Mouse (Mus musculus) left cerebral cortex, adult 11 months (tissue): ENCODE results near the gene Agap1.
A peak's percentile ranks its signal among the peaks of the same experiment; 100 is the strongest.

ENCODE experiments used
- DNase-seq: peaks from one replicate; pipeline ENCODE4 v3.0.0; 2022; ENCODE audit warnings: low spot score

Agap1 gene

DNA sequence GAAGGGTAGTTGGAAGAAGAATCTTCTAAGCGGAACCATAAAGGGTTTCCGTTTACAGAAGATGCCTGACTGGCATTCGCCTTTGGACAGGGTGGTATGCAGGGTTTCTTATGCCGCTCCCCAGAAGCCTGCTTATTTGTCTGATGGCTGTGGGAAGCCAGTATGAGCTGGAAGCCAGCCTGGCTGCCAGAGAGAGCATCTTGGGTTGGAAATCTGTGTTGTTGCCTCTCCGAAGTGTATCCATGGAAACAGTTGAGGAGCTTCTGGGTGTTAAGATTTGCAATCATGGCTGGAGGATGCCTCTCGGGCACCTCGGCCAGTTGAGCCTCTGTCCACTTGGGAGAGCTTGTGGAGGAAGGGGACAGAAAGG lies 395.2 kb downstream of the Agap1 start:
- peak; percentile 22 for DNase-seq

DNA sequence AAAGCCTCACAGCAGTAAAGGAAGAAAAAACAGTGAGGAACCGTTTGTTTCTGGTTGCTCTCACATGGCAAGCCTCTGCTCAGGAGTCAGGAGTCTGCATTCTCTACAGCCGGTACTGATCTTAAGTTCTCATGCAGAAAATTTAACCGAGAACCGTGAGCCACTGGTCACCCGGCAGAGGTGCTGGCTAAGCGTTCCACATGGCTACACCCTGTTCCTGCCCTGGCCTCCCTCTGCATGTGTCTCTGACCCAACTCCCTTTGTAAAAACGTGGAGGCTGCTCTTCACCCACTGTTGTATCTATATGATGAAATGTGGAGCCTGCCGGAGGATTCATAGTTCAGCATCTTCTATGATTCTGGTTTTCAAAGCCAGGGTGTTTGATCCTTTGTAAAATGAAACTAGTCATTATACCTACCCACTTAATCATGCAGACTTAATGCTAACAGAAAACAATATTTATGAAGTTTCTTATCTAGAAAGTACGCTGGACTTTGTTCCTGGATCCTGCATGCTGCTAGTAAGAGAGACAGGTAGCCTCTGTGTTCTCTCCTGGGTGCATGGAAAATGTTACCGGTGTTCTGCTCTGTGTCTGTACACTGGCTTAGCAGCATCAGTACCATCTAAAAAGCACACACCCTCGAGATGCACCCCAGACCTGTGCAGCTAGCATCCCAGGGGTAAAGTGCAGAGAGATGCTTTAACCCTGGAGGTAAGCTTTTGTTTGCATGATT lies 396.2 kb downstream of the Agap1 start:
- no peak for DNase-seq

DNA sequence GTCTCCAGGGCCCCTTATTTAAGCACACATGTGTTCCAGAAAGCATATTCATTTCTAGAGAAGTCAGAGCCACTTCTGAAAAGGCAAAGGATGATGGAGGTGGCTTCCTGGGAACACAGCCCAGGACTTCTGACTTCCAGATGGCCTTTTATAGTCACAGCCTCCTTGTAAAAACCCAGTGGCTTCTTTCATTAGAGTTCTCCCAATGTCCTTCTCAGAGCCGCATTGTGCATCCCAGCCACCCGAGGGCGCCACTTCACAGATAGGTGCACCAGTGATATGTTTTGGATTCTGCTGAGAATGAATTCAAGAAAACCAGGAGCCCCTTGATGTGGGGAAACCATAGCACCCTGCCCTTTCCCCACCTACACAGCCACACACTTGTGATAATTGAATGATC lies 404.6 kb downstream of the Agap1 start:
- no peak for DNase-seq

DNA sequence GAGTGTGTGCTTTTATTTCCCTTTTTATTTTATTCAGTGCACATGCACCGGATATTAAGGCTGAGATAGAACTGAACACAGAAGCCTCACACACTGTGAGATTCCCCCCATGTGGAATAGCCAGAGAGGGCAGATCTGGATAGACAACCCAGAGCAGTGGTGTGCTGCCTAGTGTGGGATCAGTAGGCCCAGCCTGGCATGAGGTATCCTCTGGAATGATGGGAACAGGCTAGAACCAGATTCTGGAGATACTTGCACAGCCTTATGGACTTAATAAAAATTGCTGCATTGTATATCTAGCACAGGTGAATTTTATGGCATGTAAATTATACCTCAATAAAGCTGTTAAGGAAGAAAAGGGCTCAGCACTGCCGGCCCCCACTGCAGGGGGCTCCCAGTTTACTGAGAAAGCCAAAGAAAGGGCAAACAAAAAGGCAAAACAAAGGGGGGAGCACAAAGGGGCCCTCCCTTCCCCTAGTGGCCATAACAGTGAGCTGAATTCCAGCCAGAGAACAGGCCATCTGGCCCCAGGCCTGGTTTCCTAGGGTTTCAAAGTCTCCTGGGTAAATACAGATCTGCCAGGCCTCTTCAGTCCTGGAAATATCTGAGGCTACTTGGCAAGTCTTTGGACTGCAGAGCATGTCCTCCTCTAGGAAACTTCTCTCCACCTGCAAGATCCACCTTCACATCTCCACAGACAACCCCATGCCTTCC lies 405.6 kb downstream of the Agap1 start:
- no peak for DNase-seq

DNA sequence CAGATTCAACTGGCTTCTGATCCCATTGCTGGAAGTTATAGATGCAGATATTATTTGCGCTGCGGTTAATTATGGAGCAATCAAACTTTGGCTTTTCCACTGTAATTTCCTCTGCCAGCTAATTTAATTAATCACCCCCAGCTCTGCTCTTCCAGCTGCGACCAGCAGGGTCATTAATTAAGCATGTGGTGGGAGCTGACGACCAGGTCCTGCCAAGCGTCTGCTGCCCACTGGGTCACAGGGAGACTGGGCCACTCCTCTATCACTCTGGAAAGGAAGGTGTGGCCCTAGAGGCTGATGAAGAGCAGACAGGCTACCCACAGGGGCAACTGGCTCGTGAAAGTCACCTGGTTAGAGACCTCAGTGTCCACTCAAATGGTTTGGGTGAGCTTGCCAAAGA lies 411.2 kb downstream of the Agap1 start:
- DNase-seq, result no peak

DNA sequence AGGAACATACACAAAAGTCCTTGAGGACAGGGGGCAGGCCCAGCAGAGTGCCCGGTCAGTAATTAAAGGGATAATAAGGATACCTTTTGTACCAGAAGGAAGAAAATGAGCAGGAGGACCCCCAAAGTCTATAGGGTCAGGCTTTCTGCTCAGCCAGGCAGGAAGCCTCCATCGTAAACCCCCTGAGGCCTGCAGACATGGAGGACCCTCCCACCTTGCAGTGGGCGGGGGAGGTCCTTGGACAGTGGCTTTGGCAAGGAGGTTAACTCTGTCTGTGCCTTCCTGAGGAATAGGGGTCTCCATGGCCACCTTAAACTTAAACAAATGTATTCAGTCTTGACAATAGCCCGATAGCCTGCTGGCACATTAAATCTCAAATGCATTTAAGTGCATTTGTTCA lies 413.2 kb downstream of the Agap1 start:
- DNase-seq, result no peak

DNA sequence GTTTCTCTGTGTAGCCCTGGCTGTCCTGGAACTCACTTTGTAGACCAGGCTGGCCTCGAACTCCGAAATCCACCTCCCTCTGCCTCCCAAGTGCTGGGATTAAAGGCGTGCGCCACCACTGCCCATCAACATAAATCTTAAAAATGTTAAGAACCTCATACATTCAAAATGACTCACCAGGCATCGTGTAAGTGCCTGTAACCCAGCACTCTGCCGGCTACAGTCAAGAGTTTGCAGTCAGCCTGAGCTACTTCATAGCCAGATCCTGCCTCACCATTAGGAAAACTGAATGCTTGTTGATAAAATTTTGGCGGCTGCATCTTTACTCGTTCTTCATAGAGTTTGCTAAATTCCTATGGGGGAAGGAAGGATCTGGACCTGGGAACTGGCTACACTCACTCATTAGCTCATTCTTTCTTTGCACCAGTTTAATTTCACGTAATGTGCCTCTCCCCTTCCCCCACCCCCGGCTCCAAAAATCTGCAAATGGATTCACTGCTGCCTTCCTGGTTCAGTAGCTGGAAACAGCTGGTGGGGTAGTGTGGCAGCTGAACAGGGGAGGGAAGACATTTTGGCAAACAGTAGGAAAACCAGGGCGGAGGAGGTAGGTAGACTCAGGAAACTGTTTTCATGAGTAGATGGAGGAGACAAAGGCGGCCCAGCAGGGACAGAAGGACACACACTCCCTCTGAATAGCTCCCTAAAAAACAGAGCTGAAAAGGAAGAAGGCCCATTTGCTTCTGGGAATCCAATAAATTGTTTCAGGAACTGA lies 415.7 kb downstream of the Agap1 start:
- no peak for DNase-seq

DNA sequence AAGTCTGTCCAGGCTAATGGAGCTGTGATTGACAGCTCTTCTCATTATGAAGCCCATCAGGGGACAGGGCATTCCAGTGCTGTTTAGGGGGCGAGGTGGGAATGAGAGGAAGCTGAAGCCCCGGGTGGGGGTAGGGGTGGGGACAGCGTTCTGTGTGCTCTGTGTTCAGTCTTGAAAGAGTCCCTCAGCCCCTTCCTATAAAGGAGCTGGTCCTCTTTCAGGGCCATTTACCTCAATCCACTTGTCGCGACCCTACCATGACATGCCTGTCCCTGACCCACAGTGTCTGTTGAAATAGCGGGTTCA lies 416.3 kb downstream of the Agap1 start:
- no peak for DNase-seq

DNA sequence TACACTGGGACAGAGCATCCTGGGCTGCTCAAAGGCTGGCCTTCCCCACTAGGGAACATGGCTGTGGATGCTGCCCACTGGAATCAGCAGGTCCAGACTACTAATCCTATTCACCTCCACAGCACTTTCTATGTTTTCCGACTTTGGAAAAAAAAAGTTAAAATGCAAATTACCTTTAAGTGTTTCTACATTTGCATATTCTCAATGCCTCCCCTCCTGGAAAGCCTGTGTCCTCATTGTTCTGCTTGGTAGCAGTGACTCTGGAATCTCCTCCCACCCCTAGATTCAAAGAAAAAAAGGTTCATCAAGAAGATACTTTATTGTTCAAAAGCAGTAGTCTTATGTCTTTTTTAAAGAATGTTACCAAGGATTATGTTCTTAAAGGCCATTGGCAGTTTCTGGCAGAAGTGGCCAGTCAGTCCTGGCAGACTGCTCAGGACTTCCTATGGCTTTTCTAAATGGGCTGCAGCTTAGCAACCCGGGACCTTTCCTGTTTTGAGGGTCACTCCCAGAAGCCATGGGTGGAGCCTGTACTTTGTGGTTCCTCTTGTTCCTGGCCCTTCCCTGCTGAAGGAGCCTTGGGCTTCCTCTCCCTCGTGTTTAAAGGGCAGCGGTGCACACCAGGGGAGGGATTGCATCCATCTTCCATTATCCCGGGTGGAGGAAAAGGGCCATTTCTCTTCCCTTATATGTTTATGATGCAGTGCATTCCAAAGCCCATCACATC lies 421.9 kb downstream of the Agap1 start:
- no peak for DNase-seq

DNA sequence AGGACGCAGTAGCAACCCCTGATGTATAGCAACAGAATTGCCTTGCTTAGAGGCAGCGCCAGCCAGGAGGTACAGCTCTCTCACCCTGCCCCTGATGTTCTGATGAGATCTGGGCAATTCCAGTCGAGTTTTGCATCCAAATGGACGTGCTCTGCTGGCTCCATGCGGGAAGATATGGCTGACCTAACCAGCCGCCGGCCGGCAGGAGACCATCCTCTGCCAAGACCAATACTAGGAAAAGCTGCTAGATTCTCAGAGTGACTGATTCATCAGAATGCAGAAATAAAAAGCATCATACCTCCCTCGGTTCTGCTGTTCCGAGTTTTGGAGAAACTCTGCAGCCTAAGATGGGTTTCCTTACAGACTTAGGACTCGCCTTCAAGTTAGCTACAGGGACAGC lies 423.9 kb downstream of the Agap1 start:
- no peak for DNase-seq

DNA sequence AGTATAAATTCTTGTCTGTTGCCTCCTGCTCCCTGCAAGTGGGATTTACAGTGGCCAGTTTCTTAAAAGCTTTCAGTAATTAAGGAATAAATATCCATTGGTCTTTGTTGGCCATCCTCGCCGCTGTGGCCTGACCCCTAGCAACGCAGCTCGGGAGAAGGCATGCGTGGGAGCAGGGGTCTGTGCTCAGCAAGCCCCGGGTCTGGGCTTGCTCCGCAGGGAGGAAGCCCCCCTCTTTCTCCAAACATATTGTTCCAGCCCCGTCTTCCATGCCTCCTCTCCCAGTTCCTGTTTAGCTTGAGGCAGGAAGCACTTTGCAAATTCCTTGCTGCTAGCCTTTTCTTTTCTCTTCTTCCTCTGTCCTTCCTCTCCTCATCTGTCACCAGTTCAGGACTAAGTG lies 425.6 kb downstream of the Agap1 start:
- no peak for DNase-seq

DNA sequence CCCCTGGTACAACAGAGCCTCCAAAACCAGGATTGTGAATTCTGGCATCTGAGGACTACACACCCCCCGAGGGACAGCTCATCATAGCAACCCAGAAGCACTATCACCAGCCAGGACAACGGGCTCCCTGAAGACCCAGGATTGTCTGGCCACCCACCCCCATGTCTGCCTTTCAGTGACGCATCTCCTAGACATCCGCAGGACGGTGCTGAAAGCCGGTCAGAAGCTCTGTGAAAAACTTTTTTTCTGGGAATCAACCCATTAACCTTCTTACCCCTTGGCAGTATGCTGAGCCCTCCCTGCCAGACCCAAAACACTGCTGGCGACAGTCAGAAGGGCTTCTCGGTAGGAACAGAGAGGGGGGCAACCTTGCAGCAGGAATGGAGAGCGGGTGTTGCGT lies 426.2 kb downstream of the Agap1 start:
- DNase-seq, result no peak

DNA sequence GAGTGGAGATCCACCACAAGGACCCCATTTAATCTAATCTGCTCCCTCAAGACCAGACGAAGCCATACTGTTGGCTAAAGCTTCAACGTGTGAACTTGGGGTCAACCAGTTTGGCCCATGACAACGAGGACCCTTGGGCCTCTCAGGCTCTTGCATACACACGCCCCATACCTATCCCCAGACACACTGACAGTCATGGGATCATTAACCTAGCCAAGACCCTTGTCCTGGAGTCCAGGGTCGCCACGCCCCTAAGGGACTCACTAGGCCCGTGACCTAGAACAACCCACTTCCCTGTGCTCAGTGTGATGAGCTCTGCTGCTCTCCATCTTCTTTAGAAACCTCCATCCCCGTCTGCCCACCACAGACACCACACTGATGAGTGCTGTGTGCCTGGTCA lies 429.7 kb downstream of the Agap1 start:
- no peak for DNase-seq

DNA sequence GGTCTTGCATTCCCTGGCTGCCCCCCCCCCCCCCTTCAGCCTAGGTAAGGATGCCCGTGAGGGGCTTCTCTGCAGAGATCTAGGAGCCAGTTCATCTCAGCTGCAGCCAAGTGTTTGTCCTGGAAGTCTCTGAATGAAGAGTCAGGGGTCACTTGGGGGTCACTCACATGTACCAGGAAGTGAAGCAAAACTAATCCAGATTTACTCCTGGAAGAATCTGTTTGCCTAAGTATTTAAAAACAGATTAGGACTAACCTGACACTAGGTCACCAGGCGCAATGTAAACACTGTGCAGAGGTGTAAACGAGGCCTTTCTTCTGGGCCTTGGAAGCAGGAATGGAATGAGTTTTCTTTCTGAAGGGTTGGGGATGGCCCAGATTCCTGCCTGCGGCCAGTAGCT lies 431.1 kb downstream of the Agap1 start:
- no peak for DNase-seq

DNA sequence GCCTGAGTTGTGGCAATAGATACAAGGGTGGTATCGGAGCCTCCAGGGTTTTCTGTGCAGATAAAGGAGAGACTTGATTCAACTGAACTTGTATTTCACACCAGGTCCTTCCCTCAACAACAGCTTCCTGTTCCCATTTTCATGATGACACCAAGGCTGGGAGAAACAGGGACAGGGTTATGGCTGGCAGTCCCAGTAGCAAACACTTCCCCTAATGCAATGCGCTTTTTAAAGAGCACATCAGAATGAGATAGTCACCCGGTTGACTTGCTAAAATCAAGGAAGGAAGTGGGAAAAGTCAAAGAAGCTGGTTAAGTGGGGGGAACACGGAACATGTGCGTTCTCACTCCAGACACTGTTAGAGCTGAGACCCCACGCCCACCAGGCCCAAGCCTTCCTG lies 436.8 kb downstream of the Agap1 start:
- DNase-seq, result no peak

DNA sequence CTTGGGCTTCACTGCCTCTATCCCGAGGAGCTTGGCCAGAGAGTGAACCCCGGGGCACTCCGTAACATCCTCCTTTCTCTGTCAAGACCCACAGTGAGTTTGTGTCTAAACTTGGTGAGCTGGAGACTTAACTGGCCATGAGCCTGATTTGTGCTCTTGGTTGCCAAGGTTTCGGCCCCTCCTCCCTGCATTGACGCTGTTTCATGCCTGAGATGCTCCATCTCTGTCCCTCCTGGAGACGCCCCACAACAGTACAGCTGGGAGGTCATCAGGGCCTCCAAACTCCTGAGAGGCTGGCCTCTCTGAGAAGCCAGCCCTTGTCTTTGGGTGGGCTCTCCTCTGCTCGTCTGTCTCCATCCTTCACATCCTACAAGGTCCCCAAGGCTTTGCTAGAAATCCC lies 437.7 kb downstream of the Agap1 start:
- no peak for DNase-seq

DNA sequence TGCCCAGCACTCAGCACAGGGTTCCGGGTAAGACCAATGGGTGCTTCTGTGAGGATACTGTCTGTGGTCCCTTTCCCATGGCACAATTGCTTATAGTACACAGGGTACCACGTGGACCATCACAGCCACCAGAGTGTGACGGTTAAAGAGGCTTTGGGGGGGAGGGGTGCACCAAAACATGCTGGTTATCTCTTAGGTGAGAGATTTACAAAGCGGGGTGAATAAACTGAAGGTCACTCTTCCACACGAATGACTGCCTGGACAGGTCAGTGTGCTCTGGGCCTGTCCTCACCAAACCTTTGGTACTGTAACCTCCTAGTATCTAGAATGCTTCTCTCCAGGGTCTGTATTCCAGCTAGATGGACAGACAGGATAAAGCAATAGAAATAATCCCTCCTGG lies 441.2 kb downstream of the Agap1 start:
- DNase-seq, result no peak

DNA sequence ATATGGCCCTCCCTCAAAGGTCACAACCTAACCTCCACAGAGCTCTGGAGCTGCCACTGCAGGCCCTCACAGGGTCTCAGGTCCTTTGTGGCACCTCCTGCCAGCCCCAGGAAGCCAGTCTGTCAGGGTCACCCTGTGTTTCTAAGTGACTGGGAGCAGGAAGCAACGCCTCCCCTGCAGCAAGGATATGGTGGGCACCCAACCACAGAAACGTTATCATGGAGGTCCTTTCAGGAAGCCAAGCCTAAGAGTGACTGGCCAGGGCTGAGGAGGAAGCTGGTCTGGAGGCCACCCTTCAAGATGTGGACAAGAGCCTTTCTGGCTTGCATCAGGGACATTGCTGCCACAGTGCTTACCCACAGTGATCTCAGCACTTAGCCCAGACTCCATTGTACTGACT lies 444.4 kb downstream of the Agap1 start:
- no peak for DNase-seq

DNA sequence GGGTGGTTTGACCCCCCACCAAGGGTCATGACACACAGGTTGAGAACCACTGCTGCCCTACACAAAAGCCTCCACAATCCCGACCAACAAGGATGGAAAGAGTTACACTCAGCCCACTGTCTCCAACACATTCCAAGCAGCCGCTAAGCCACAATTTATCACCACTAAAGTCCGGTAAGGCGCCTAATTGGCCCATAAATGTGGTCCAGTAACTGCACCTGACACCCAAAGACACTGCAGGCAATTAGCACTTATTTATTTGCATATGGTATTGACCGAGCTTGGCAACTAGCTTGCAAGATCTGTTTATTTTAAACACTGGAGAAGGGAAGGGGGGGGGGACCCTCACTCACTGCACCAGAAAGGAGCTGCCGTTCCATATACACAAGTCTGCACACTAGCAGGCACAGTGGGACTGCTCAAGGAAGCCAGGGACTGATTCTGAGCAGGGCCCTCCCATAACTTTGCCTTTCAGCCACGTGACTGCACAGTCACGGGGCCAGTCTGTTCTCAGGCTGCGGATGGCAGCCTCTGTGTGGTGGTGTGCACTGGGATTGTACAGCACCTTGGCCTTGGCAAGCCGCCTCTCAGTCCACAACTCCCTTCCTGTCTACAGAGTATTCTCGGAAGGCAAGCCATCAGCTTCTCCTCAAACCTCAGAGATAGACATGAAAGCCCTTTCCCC lies 445.3 kb downstream of the Agap1 start:
- no peak for DNase-seq

DNA sequence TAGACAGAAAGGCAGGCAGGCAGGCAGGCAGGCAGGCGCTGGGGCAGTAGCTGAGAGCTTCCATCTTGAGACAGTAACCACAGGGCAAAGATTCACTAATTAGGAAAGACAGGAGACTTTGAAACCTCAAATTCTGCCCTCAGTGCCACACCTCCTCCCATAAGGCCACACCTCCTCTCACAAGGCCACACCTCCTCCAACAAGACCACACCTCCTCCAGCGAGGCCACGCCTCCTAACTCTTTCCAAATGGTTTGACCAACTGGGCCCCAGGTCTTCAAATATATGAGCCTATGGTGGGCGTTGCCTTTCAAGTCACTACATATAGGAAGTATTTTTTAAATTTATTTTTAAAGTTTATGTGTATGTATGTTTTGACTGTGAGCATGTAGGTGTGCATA lies 446.8 kb downstream of the Agap1 start:
- no peak for DNase-seq

DNA sequence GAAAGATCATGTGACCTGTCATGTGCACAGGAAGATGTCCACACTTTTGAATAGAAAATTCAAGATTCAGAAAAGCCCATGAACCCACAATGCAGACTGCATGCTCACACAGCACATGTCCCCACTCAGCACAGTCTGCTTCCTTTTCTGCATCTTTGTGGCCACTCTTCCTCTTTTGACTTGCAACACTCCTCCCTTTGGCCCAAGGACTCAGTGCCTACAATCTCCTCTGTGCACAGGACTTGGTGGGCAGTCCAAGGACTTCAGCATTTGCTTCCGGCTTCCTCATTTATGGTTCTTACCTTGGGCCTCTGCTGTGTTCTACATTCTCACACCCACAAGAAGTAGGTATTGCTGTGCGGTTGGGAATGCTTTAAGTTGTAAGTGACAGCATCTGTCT lies 447.6 kb downstream of the Agap1 start:
- DNase-seq, result no peak

DNA sequence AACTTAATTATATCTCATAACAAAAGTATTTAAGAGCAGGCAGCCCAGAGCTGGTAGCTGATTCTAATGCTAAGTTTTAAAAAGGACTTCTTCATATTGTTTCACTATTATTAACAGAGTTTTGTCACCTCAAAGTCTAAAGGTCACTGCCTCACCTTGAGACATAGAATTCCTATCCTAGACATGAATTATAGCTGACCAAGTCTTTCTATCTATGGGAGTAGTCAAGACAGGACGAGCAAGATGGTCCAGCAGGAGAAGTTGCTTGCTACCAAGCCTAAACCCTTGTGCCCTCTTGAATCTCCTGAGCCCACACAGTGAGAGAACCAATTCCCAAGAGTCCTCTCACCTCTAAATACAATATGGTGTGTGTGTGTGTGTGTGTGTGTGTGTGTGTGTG lies 448.0 kb downstream of the Agap1 start:
- no peak for DNase-seq
